Mouse (Mus musculus) CH12.LX (cell line): ENCODE results near the gene Kcnj10. TPM values are rescaled to one million over a fixed set of nuclear protein-coding genes. Genes with fewer than 3 reads are reported as not detected.
A peak's percentile ranks its signal among the peaks of the same experiment; 100 is the strongest.

Source experiments
- DNase-seq: peaks from one replicate; pipeline ENCODE4 v3.0.0-alpha.2; 2013; ENCODE audit errors: extremely low read depth
- H3K27ac ChIP-seq: 2 replicates; pipeline ENCODE4 v1.5.1; 2012; ENCODE audit warnings: low read depth, mild to moderate bottlenecking, control low read depth, moderate library complexity; ENCODE audit not compliant: insufficient read depth
- H3K27me3 ChIP-seq: replicated peaks from 2 replicates; pipeline ENCODE3; 2012; ENCODE audit warnings: inconsistent platforms
- H3K36me3 ChIP-seq, 2 experiments: replicated peaks in 1 of 2; 2 replicates each; pipeline versions ENCODE3 to v1.6.1; 2012; ENCODE audit warnings: inconsistent platforms in 1 of 2, low read length in 1 of 2, mild to moderate bottlenecking in 1 of 2, mixed read lengths in 1 of 2, moderate library complexity in 1 of 2; ENCODE audit not compliant: control insufficient read depth in 1 of 2, insufficient read depth in 1 of 2
- H3K4me1 ChIP-seq, 2 experiments: 2 replicates each; pipeline ENCODE4 v1.6.1; 2012; ENCODE audit warnings: inconsistent platforms in 1 of 2, moderate library complexity in 1 of 2; ENCODE audit not compliant: insufficient read depth in 2 of 2, control insufficient read depth in 1 of 2
- H3K4me2 ChIP-seq: 2 replicates; pipeline ENCODE4 v1.6.1; 2012; ENCODE audit warnings: low read depth, mild to moderate bottlenecking, control low read depth; ENCODE audit not compliant: poor library complexity, insufficient read depth, severe bottlenecking
- H3K4me3 ChIP-seq, 3 experiments: fragments of 150-350 bp in 1 of 3; sonication (generic) in 1 of 3; replicated peaks in 1 of 3; 2 replicates each; pipeline versions ENCODE3 to v1.5.1; 2011 to 2012; ENCODE audit warnings: low read depth in 2 of 3, low read length in 2 of 3, mild to moderate bottlenecking in 2 of 3, moderate library complexity in 2 of 3, control low read depth in 1 of 3, improper control_type of control experiment in 1 of 3, inconsistent platforms in 1 of 3, mixed read lengths in 1 of 3; ENCODE audit not compliant: poor library complexity in 1 of 3
- H3K79me2 ChIP-seq: replicated peaks from 2 replicates; pipeline ENCODE4 v1.6.1; 2012; ENCODE audit warnings: mild to moderate bottlenecking, moderate library complexity; ENCODE audit not compliant: control insufficient read depth, poor library complexity, insufficient read depth, severe bottlenecking; ENCODE audit errors: extremely low read depth
- H3K9ac ChIP-seq: 2 replicates; pipeline ENCODE4 v1.6.1; 2012; ENCODE audit warnings: low read depth, mild to moderate bottlenecking, control low read depth, moderate library complexity; ENCODE audit not compliant: insufficient read depth
- H3K9me3 ChIP-seq: replicated peaks from 2 replicates; pipeline ENCODE3; 2012; ENCODE audit warnings: low read length, inconsistent platforms, mixed read lengths
- BHLHE40 ChIP-seq: IDR thresholded peaks from 2 replicates; pipeline ENCODE4 v1.6.1; 2011; ENCODE audit warnings: mild to moderate bottlenecking, low read depth, low read length, improper control_type of control experiment
- CHD1 ChIP-seq: IDR thresholded peaks from 2 replicates; pipeline ENCODE4 v1.6.1; 2012; ENCODE audit warnings: low read depth, low read length, improper control_type of control experiment, inconsistent platforms
- E2F4 ChIP-seq: IDR thresholded peaks from 2 replicates; pipeline ENCODE4 v1.6.1; 2011; ENCODE audit warnings: low read depth, low read length, improper control_type of control experiment; ENCODE audit not compliant: insufficient replicate concordance
- EP300 ChIP-seq: IDR thresholded peaks from 2 replicates; pipeline ENCODE4 v1.6.1; 2011; ENCODE audit warnings: low read length, improper control_type of control experiment
- ETS1 ChIP-seq: conservative IDR thresholded peaks from 2 replicates; pipeline ENCODE4 v1.6.1; 2012; ENCODE audit warnings: low read depth, mild to moderate bottlenecking, inconsistent platforms, low read length, improper control_type of control experiment, moderate library complexity
- GABPA ChIP-seq: IDR thresholded peaks from 2 replicates; pipeline ENCODE4 v1.6.1; 2012; ENCODE audit warnings: low read depth, low read length, improper control_type of control experiment, inconsistent platforms; ENCODE audit not compliant: insufficient replicate concordance
- HCFC1 ChIP-seq: IDR thresholded peaks from 2 replicates; pipeline ENCODE4 v1.6.1; 2012; ENCODE audit warnings: low read depth, mild to moderate bottlenecking, inconsistent platforms, low read length, improper control_type of control experiment
- IRF4 ChIP-seq: IDR thresholded peaks from 2 replicates; pipeline ENCODE4 v1.6.1; 2014; ENCODE audit warnings: low read depth, mild to moderate bottlenecking, inconsistent platforms, low read length, improper control_type of control experiment
- JUND ChIP-seq: conservative IDR thresholded peaks from 2 replicates; pipeline ENCODE4 v1.6.1; 2011; ENCODE audit warnings: low read depth, low read length, improper control_type of control experiment
- MAFK ChIP-seq: IDR thresholded peaks from 2 replicates; pipeline ENCODE4 v1.6.1; 2011; ENCODE audit warnings: low read length, improper control_type of control experiment; ENCODE audit not compliant: insufficient replicate concordance
- MAX ChIP-seq: IDR thresholded peaks from 2 replicates; pipeline ENCODE4 v1.6.1; 2011; ENCODE audit warnings: low read length, improper control_type of control experiment
- MAZ ChIP-seq: IDR thresholded peaks from 2 replicates; pipeline ENCODE4 v1.6.1; 2012; ENCODE audit warnings: low read depth, mild to moderate bottlenecking, inconsistent platforms, low read length, improper control_type of control experiment, moderate library complexity
- MEF2A ChIP-seq: IDR thresholded peaks from 2 replicates; pipeline ENCODE4 v1.6.1; 2014; ENCODE audit warnings: low read depth, mild to moderate bottlenecking, inconsistent platforms, low read length, improper control_type of control experiment, borderline replicate concordance
- MYC ChIP-seq: IDR thresholded peaks from 2 replicates; pipeline ENCODE4 v1.6.1; 2011; ENCODE audit warnings: low read depth, mild to moderate bottlenecking, improper control_type of control experiment, low read length
- NRF1 ChIP-seq: IDR thresholded peaks from 2 replicates; pipeline ENCODE4 v1.6.1; 2014; ENCODE audit warnings: low read depth, mild to moderate bottlenecking, inconsistent platforms, low read length, improper control_type of control experiment, moderate library complexity
- PAX5 ChIP-seq: IDR thresholded peaks from 2 replicates; pipeline ENCODE4 v1.6.1; 2012; ENCODE audit warnings: low read length, inconsistent platforms, mixed read lengths
- RCOR1 ChIP-seq: conservative IDR thresholded peaks from 2 replicates; pipeline ENCODE4 v1.6.1; 2012; ENCODE audit warnings: low read depth, mild to moderate bottlenecking, inconsistent platforms, low read length, improper control_type of control experiment
- SIN3A ChIP-seq: IDR thresholded peaks from 2 replicates; pipeline ENCODE4 v1.6.1; 2012; ENCODE audit warnings: low read length, improper control_type of control experiment, inconsistent platforms
- SMC3 ChIP-seq: IDR thresholded peaks from 2 replicates; pipeline ENCODE4 v1.6.1; 2011; ENCODE audit warnings: low read depth, low read length, improper control_type of control experiment
- TBP ChIP-seq: conservative IDR thresholded peaks from 2 replicates; pipeline ENCODE4 v1.6.1; 2011; ENCODE audit warnings: low read depth, low read length, improper control_type of control experiment
- TCF12 ChIP-seq: IDR thresholded peaks from 2 replicates; pipeline ENCODE4 v1.6.1; 2014; ENCODE audit warnings: low read depth, mild to moderate bottlenecking, inconsistent platforms, low read length, improper control_type of control experiment
- UBTF ChIP-seq: IDR thresholded peaks from 2 replicates; pipeline ENCODE4 v1.6.1; 2012; ENCODE audit warnings: low read depth, mild to moderate bottlenecking, inconsistent platforms, low read length, improper control_type of control experiment, moderate library complexity
- ZC3H11A ChIP-seq: IDR thresholded peaks from 2 replicates; pipeline ENCODE4 v1.6.1; 2012; ENCODE audit warnings: low read depth, mild to moderate bottlenecking, inconsistent platforms, low read length, improper control_type of control experiment
- ZKSCAN1 ChIP-seq: IDR thresholded peaks from 2 replicates; pipeline ENCODE4 v1.6.1; 2012; ENCODE audit warnings: low read depth, inconsistent platforms, low read length, improper control_type of control experiment, borderline replicate concordance
- ZMIZ1 ChIP-seq: IDR thresholded peaks from 2 replicates; pipeline ENCODE4 v1.6.1; 2012; ENCODE audit warnings: low read depth, mild to moderate bottlenecking, inconsistent platforms, low read length, improper control_type of control experiment
- ZNF384 ChIP-seq: IDR thresholded peaks from 2 replicates; pipeline ENCODE4 v1.6.1; 2012; ENCODE audit warnings: low read depth, low read length, improper control_type of control experiment, inconsistent platforms
- dilution Hi-C: fragments of 300-500 bp; cut with MboI; formaldehyde crosslinking; loops from 2 replicates; pipeline ENCODE4 v1.14.3; 2020; ENCODE audit warnings: low sequenced_read_pairs; ENCODE audit not compliant: extremely low pct_unique_long_range_greater_than_20kb, extremely low pct_ligation_motif_present
- in situ Hi-C: fragments of 300-500 bp; cut with MboI; formaldehyde crosslinking; loops from 3 replicates; pipeline ENCODE4 v1.14.3; 2019; ENCODE audit warnings: low sequenced_read_pairs, low pct_ligation_motif_present, low pct_unique_long_range_greater_than_20kb, mixed read lengths
- polyA plus RNA-seq: library from polyadenylated mRNA; unstranded; fragments of >175 nt; gene quantifications from 2 replicates; pipeline ENCODE4 v1.2.1, GENCODE M21; 2012; ENCODE audit warnings: low read depth; ENCODE audit not compliant: insufficient read length
- total RNA-seq, 2 experiments: library from RNA; depleted of rRNA; stranded (reverse); fragments of 300-350 nt in 1 of 2; fragments of >200 nt in 1 of 2; gene quantifications; 2 replicates each; pipeline ENCODE4 v1.2.3; 2012 to 2014

Gene Kcnj10
- total RNA-seq (2012; rRNA removed) (0.08 and 0.13 TPM in 2 replicates), total RNA-seq (2014; rRNA removed) (not detected in 2 replicates), polyA plus RNA-seq (0.06 TPM in 1 of 2 replicates, not detected in the other)

- peaks cover 84% of the 10 kb centered on the region for H3K27me3 ChIP-seq
- peaks cover 3% of the 10 kb centered on the region for H3K9me3 ChIP-seq
- no peak for DNase-seq
- in situ Hi-C loops: no loop called here
- no peak within 1 kb of the TSS for H3K4me3 ChIP-seq
- H3K27ac ChIP-seq: no peak within 1 kb of the TSS
- no peaks in the 10 kb centered on the region for H3K79me2 ChIP-seq
- H3K4me2 ChIP-seq: peak within 1 kb of the TSS; percentile 24
- no peaks in the 10 kb centered on the region for H3K36me3 ChIP-seq
- dilution Hi-C loops: no loop called here
- no peak within 1 kb of the TSS for H3K9ac ChIP-seq
- H3K4me1 ChIP-seq: peaks cover 1 to 5% of the 10 kb centered on the region in 2 experiments; a peak in 3 of 4 replicates
- no peak for TF ChIP-seq MAZ
- TF ChIP-seq SMC3: no peak
- no peak for TF ChIP-seq UBTF
- TF ChIP-seq HCFC1: no peak
- TF ChIP-seq PAX5: no peak
- no peak for TF ChIP-seq ETS1
- no peak for TF ChIP-seq IRF4
- TF ChIP-seq EP300: no peak
- TF ChIP-seq, all 38 proteins: peak for 0
Measured at GRCm38 (mm10) chr1:172340729-172341321, at the start of gene Kcnj10. Gene Kcnj10, plus strand, starts transcription at chr1:172341210.

- dilution Hi-C loops (no loop called here), in situ Hi-C loops (no loop called here)
- H3K79me2 ChIP-seq: no peaks in the 10 kb centered on the region
Measured at GRCm38 (mm10) chr1:172292880-172293279, 48.1 kb upstream of the Kcnj10 start.

GRCm38 (mm10) chr1:172293449-172293848 is 47.6 kb upstream of the Kcnj10 start:
- Histone ChIP-seq H3K27me3 (peaks cover 49% of the 10 kb centered on the region), H3K27ac (no peak overlapping the region), H3K9ac (no peak overlapping the region), H3K4me2 (no peak overlapping the region), H3K4me1 (peaks cover 8 to 11% of the 10 kb centered on the region in 2 experiments), H3K4me3 (no peak overlapping the region), H3K36me3 (no peaks in the 10 kb centered on the region), H3K79me2 (no peaks in the 10 kb centered on the region), H3K9me3 (no peaks in the 10 kb centered on the region)
- no peak for DNase-seq
- dilution Hi-C loops (no loop called here), in situ Hi-C loops (no loop called here)
- no peak for TF ChIP-seq PAX5
- TF ChIP-seq MAFK: no peak
- TF ChIP-seq SIN3A: no peak
- TF ChIP-seq HCFC1: no peak
- no peak for TF ChIP-seq MEF2A
- TF ChIP-seq ZC3H11A: no peak
- no peak for TF ChIP-seq RCOR1
- TF ChIP-seq SMC3: no peak
- no peak for TF ChIP-seq BHLHE40
- TF ChIP-seq MAX: no peak
- no peak for TF ChIP-seq CHD1
- TF ChIP-seq ZKSCAN1: no peak
- TF ChIP-seq TBP: no peak
- no peak for TF ChIP-seq E2F4
- TF ChIP-seq ETS1: no peak
- no peak for TF ChIP-seq ZNF384
- no peak for TF ChIP-seq MYC
- TF ChIP-seq TCF12: no peak

More at GRCm38 (mm10) chr1:172292880-172293279, 48.1 kb upstream of the Kcnj10 start:
- H3K4me3 ChIP-seq: no peak overlapping the region
- peaks cover 8 to 11% of the 10 kb centered on the region in 2 experiments for H3K4me1 ChIP-seq
- no peaks in the 10 kb centered on the region for H3K36me3 ChIP-seq
- no peak overlapping the region for H3K9ac ChIP-seq
- no peak overlapping the region for H3K27ac ChIP-seq
- no peak for DNase-seq
- peaks cover 45% of the 10 kb centered on the region for H3K27me3 ChIP-seq
- no peak overlapping the region for H3K4me2 ChIP-seq
- no peak for TF ChIP-seq ZKSCAN1
- TF ChIP-seq E2F4: no peak
- no peak for TF ChIP-seq GABPA
- TF ChIP-seq NRF1: no peak
- no peak for TF ChIP-seq MEF2A
- TF ChIP-seq JUND: no peak
- no peak for TF ChIP-seq ETS1
- no peak for TF ChIP-seq RCOR1
- no peak for TF ChIP-seq ZMIZ1
- H3K9me3 ChIP-seq: no peaks in the 10 kb centered on the region
